Mouse (Mus musculus) bone marrow, adult 2 months (tissue): ENCODE results near the gene Rnf4.

Experiments
- CTCF ChIP-seq: fragments of 200-500 bp; IDR thresholded peaks from 2 replicates; pipeline ENCODE4 v1.5.1; 2011; ENCODE audit warnings: low read length, control low read depth; ENCODE audit not compliant: control insufficient read depth, insufficient read depth
- POLR2A ChIP-seq: fragments of 200-500 bp; IDR thresholded peaks from 2 replicates; pipeline ENCODE4 v1.6.1; 2011; ENCODE audit warnings: low read depth, mild to moderate bottlenecking, control low read depth, low read length, borderline replicate concordance; ENCODE audit not compliant: control insufficient read depth

- TF ChIP-seq POLR2A = no peak
- no peak for TF ChIP-seq CTCF
Observed at GRCm38 (mm10) chr5:34287001-34287837, 48.9 kb upstream of the Rnf4 start.
